ENCODE assay signal across 35 mouse cellular contexts in the genomic region with DNA sequence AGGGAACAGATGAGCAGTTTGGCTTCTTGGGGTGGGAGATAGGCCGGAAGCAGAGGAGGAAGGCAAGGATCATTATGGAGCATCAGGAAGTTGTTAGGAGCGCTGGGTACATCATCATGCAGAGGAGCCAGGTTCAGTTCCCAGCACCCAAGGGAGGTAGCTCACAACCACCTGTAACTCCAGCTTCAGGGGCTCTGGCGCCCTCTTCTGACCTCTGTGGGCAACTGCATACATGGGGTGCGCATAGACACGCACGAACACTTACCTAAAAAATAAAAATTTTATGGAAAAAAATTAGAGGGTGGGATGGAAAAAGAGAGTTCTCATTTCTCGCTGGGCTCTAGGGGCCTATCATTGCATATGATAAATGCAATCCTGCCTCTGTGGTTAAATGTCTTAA. TPM values are rescaled to one million over a fixed set of nuclear protein-coding genes. Genes with fewer than 3 reads are reported as not detected.
DNase-seq lines count a peak whose midpoint lies in the region; ATAC-seq and TF ChIP-seq lines count a peak whose summit lies in the region.
"Had no signal": no experiment of that assay in that cellular context is flagged by ENCODE, and none has a peak within 500 bp of the region (broad histone marks: within the 10 kb centered on the region; RNA-seq: fewer than 3 reads in every experiment).

No protein-coding gene starts in this region.

- no peak overlapping the region for H3K9ac ChIP-seq in hindbrain, postnatal 0 days (replicated peaks; ENCODE audit: low read length)
- no peak overlapping the region for H3K9ac ChIP-seq in hindbrain, embryonic 11.5 days (ENCODE audit: low read depth, low read length)
- H3K9ac ChIP-seq: embryonic facial prominence, embryonic 12.5 days; heart, embryonic 15.5 days; hindbrain, embryonic 12.5 days; liver, embryonic 15.5 days; midbrain, embryonic 13.5 days; stomach, embryonic 15.5 days had no signal

- no peaks in the 10 kb centered on the region for H3K36me3 ChIP-seq in hindbrain, postnatal 0 days (ENCODE audit: insufficient read depth, low read length)
- H3K36me3 ChIP-seq in hindbrain, embryonic 11.5 days (ENCODE audit: control insufficient read depth, insufficient read depth, low read length) = no peaks in the 10 kb centered on the region
- H3K36me3 ChIP-seq in testis, adult 2 months (ENCODE audit: control insufficient read depth, insufficient read depth, low read length) = no peaks in the 10 kb centered on the region
- H3K36me3 ChIP-seq: embryonic facial prominence, embryonic 12.5 days; heart, embryonic 15.5 days; hindbrain, embryonic 12.5 days; liver, embryonic 15.5 days; midbrain, embryonic 13.5 days; stomach, embryonic 15.5 days had no signal

- intact Hi-C loops in left cerebral cortex, adult 2 months (cut with DNase I) = no loop called here

- H3K9me3 ChIP-seq in hindbrain, postnatal 0 days (ENCODE audit: low read length) = no peaks in the 10 kb centered on the region
- no peaks in the 10 kb centered on the region for H3K9me3 ChIP-seq in hindbrain, embryonic 11.5 days (ENCODE audit: control insufficient read depth, low read length)
- H3K9me3 ChIP-seq: embryonic facial prominence, embryonic 12.5 days; heart, embryonic 15.5 days; hindbrain, embryonic 12.5 days; liver, embryonic 15.5 days; midbrain, embryonic 13.5 days; stomach, embryonic 15.5 days had no signal

- H3K4me3 ChIP-seq in hindbrain, postnatal 0 days (ENCODE audit: low read length) = no peak overlapping the region
- no peak overlapping the region for H3K4me3 ChIP-seq in hindbrain, embryonic 11.5 days (ENCODE audit: low read depth, low read length)
- peak overlapping the region; percentile 37; the same call in 1 of the 2 replicates for H3K4me3 ChIP-seq in testis, adult 2 months (ENCODE audit: control insufficient read depth, low read depth, low read length)
- no peak overlapping the region for H3K4me3 ChIP-seq in left cerebral cortex, adult 2 months
- H3K4me3 ChIP-seq: embryonic facial prominence, embryonic 12.5 days; heart, embryonic 15.5 days; hindbrain, embryonic 12.5 days; liver, embryonic 15.5 days; megakaryocyte, embryonic 14.5 days; midbrain, embryonic 13.5 days; stomach, embryonic 15.5 days had no signal

- TF ChIP-seq CTCF in hindbrain, postnatal 0 days (IDR thresholded peaks at IDR 0.05; ENCODE audit: low read depth) = 0 out of 2 replicates have a peak, but pooled peaks have one; percentile 3
- TF ChIP-seq CTCF in testis, adult 2 months (IDR thresholded peaks at IDR 0.05; ENCODE audit: control insufficient read depth, insufficient read depth, insufficient replicate concordance, low read depth, low read length) = peak; percentile 82; the same call in 1 of the 2 replicates
- no peak for TF ChIP-seq CTCF in left cerebral cortex, adult 2 months (IDR thresholded peaks at IDR 0.05)

- WGBS in hindbrain, postnatal 0 days = 85% methylated on average over 7 of the region's 7 CpGs
- WGBS in hindbrain, embryonic 11.5 days = 85% methylated on average over 7 of the region's 7 CpGs

- TF ChIP-seq POLR2A in testis, adult 2 months (IDR thresholded peaks at IDR 0.05; ENCODE audit: control insufficient read depth, low read depth, low read length) = no peak

- no peak for ATAC-seq in hindbrain, postnatal 0 days
- no peak for ATAC-seq in hindbrain, embryonic 11.5 days (ENCODE audit: low FRiP score)
- ATAC-seq: forebrain, embryonic 16.5 days; intestine, embryonic 16.5 days; midbrain, embryonic 13.5 days had no signal

- H3K27me3 ChIP-seq in hindbrain, postnatal 0 days (ENCODE audit: insufficient read depth, low read length) = peaks cover 4% of the 10 kb centered on the region; the same call in 1 of the 2 replicates
- H3K27me3 ChIP-seq in hindbrain, embryonic 11.5 days (ENCODE audit: control insufficient read depth, insufficient read depth, low read length) = peaks cover 15% of the 10 kb centered on the region
- H3K27me3 ChIP-seq in testis, adult 2 months (ENCODE audit: control insufficient read depth, insufficient read depth, low read length) = no peaks in the 10 kb centered on the region

- DNase-seq in hindbrain, postnatal 0 days (ENCODE audit: low spot score) = no peak
- DNase-seq in hindbrain, embryonic 11.5 days (ENCODE audit: low spot score) = no peak
- no peak for DNase-seq in testis, postnatal 10 days (ENCODE audit: low spot score)
- DNase-seq in ZHBTc4 (ENCODE audit: low read depth, low spot score) = peak; percentile 28
- DNase-seq in left cerebral cortex, adult 2 months (ENCODE audit: extremely low spot score in 1 of 2, low spot score in 2 of 2) = no peak
- no peak for DNase-seq in adrenal gland, adult 18-20 months (ENCODE audit: low spot score in 2 of 2)
- DNase-seq: adrenal gland, adult 2 months; cerebellum, adult 11 months; cerebellum, adult 9-10 months; cerebellum, postnatal 36 days; gastrocnemius, postnatal 10 days; kidney, adult 8-10 months; kidney, postnatal 4 days; layer of hippocampus, adult 9-11 months; liver; lung, postnatal 4 days; retina, postnatal 1 day; right cerebral cortex, postnatal 14 days; thymus, adult 2 months; thymus, postnatal 36 days had no signal

- no peak overlapping the region for H3K27ac ChIP-seq in hindbrain, postnatal 0 days
- H3K27ac ChIP-seq in hindbrain, embryonic 11.5 days (ENCODE audit: low read depth, low read length) = no peak overlapping the region
- no peak overlapping the region for H3K27ac ChIP-seq in testis, adult 2 months (ENCODE audit: control insufficient read depth, insufficient read depth, low read depth, low read length)
- H3K27ac ChIP-seq in left cerebral cortex, adult 2 months = no peak overlapping the region
- H3K27ac ChIP-seq: embryonic facial prominence, embryonic 12.5 days; heart, embryonic 15.5 days; hindbrain, embryonic 12.5 days; kidney, postnatal 0 days; liver, embryonic 15.5 days; midbrain, embryonic 13.5 days; stomach, embryonic 15.5 days had no signal

- H3K4me2 ChIP-seq in hindbrain, postnatal 0 days (ENCODE audit: low read depth, low read length) = no peak overlapping the region
- H3K4me2 ChIP-seq in hindbrain, embryonic 11.5 days (replicated peaks; ENCODE audit: low read depth, low read length) = no peak overlapping the region
- H3K4me2 ChIP-seq: embryonic facial prominence, embryonic 12.5 days; heart, embryonic 15.5 days; hindbrain, embryonic 12.5 days; liver, embryonic 15.5 days; midbrain, embryonic 13.5 days; stomach, embryonic 15.5 days had no signal

- H3K4me1 ChIP-seq in hindbrain, postnatal 0 days (ENCODE audit: insufficient read depth, low read length) = no peaks in the 10 kb centered on the region
- no peaks in the 10 kb centered on the region for H3K4me1 ChIP-seq in hindbrain, embryonic 11.5 days (replicated peaks; ENCODE audit: control insufficient read depth, insufficient read depth, low read length)
- no peaks in the 10 kb centered on the region; the same call in 1 of the 2 replicates for H3K4me1 ChIP-seq in testis, adult 2 months (ENCODE audit: control insufficient read depth, insufficient read depth, low read length)

RNA-seq across cellular contexts. Expression of a gene that starts 6.6 kb away (rescaled TPM):
- total RNA-seq in hindbrain, postnatal 0 days (2014; rRNA removed) = 4.4 TPM in 1 of 2 replicates, not detected in the other
- 0.54 and 0.59 TPM in 2 replicates for polyA plus RNA-seq in hindbrain, postnatal 0 days (2015; fragmentation: Nextera tagmentation; extraction: Ambion mirVana)
- not detected in 2 replicates for polyA plus RNA-seq in hindbrain, embryonic 11.5 days (2014; fragmentation: Nextera tagmentation; extraction: Ambion mirVana)
- 0.10 and 0.30 TPM in 2 replicates for polyA plus RNA-seq in testis, adult 2 months (2012; rRNA removed)
- under 1 TPM in 1 of 2 experiments, not detected in 1; 0.26 TPM for total RNA-seq in left cerebral cortex, adult 2 months (2021)
- total RNA-seq in adrenal gland, adult 18-20 months (2021) = not detected
- total RNA-seq: adrenal gland, adult 2 months; ES-E14; heart, postnatal 25 days; monocyte, adult 5-6 weeks had no signal
- polyA plus RNA-seq: forebrain, embryonic 16.5 days; gonadal fat pad, adult 2 months; hindbrain, embryonic 12.5 days had no signal

RNA-seq across cellular contexts. Expression of a gene that starts 14.7 kb away (rescaled TPM):
- total RNA-seq in hindbrain, postnatal 0 days (2014; rRNA removed) = 23.1 and 25.8 TPM in 2 replicates
- polyA plus RNA-seq in hindbrain, postnatal 0 days (2015; fragmentation: Nextera tagmentation; extraction: Ambion mirVana) = 7.5 TPM in 2 replicates
- polyA plus RNA-seq in hindbrain, embryonic 11.5 days (2014; fragmentation: Nextera tagmentation; extraction: Ambion mirVana) = 8.8 and 14.7 TPM in 2 replicates
- polyA plus RNA-seq in testis, adult 2 months (2012; rRNA removed) = 2.9 and 3.2 TPM in 2 replicates
- total RNA-seq in left cerebral cortex, adult 2 months (2021) = 10 to 100 TPM; 82.2 to 83.8 TPM
- 10 to 100 TPM; 39.8 to 46.3 TPM for total RNA-seq in adrenal gland, adult 18-20 months (2021)
